Mouse (Mus musculus) embryonic stem cell, embryonic (primary cell): ENCODE results near the gene Col5a1.

ENCODE experiments used
- CTCF ChIA-PET, 4 experiments: fragments of 300-600 bp in 2 of 4; fragments of 350-600 bp in 2 of 4; sonication (Branson Sonifier 250); formaldehyde crosslinking; loops; one replicate each; lab custom pipeline; 2022; ENCODE audit warnings: inconsistent platforms in 2 of 4; lab: Charles Lee
- POLR2A ChIA-PET, 4 experiments: fragments of 300-600 bp in 2 of 4; fragments of 350-600 bp in 2 of 4; sonication (Branson Sonifier 250); formaldehyde crosslinking; loops; one replicate each; lab custom pipeline; 2022; ENCODE audit warnings: antibody characterized with exemption in 4 of 4, inconsistent platforms in 1 of 4; lab: Charles Lee

The Col5a1 gene

DNA sequence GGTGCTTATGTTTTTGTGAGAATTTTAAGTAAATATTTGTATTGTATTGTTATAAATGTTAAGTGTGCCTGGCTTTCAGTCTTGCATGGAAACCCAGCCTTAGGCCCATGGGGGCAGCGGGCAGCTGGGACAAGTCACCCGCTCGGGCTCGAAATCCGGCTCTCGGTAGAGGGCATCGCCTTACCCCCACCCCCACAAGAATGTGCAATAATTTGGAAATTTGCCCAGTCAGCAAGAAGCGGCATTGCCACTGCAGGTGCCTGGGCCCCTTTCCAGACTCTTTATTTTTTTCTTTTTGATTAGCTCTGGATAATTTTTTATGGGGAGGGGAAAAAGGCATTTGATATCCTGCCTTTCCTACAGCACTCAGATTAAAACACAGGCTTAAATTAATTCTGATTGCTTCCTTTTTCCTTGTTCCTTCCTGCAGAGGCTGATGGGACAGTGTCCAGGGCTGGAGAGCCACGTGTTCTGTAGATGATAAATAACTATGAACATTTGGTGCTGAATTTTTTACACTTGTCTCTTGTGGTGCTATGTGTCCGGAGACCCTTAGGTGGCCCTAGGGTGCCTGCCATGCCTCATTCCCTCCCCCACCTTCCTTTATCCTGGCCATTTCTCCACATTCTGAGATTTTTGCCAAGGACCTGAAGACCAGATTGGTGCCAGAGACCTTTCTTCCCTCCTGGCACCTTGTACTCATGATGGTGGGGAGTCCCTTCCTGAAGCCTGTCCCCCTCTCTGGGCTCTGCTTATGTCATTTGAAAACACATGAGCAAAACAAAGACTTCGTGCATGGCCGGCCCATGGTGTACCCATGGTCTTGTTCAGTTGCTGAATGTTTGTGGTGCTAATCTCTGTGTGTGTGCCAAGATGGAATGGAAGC, 151.5 kb downstream of the Col5a1 start:
- ChIA-PET CTCF (interaction anchor here in 3 of 4 experiments (0.6 to 0.7 kb wide), 3 partner anchors 62 to 1203 kb away, joined by 3 to 4 read pairs (median 4); no protein-coding TSS in a partner anchor), POLR2A (interaction anchor here in 1 of 4 experiments (0.6 kb wide), 1 partner anchor 406 kb away, joined by 3 read pairs; no protein-coding TSS in a partner anchor)

DNA sequence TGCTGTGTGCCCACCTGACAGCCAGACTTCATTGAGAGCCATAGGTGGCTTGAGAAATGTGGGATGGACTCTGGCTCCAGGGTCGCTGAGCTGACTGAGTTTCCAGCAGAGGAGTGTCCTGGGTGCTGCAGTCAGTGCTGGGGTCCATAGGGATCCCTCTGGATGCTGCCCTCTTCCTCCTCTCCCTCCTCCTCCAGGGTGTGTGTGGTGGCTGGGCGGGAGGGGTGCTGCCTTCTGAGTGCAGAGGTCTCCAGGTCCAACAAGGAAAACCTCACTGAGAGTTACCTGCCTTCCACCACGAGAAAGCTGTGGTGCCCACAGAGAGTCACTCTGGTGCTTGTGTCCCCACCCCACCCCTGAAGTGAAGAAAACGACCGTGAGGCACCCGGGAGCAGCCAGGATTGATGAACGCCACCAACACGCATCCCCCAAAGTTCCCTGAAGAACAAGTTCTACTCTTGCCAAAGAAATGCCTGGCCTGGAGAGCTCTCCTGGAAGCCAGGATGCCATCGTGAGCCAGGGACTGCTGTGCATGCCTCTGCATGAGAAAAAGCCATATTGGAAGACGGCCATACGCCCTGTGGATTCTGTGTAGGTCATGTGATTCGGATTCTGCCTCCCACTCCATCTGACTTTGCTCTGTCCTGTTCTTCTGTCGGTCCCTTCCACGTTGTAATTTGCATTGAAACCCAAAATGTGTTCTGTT, 152.3 kb downstream of the Col5a1 start:
- ChIA-PET CTCF (interaction anchor here in 2 of 4 experiments (0.6 kb wide), 2 partner anchors 322 to 1204 kb away, joined by 3 to 4 read pairs; no protein-coding TSS in a partner anchor), POLR2A (no interaction called here)

DNA sequence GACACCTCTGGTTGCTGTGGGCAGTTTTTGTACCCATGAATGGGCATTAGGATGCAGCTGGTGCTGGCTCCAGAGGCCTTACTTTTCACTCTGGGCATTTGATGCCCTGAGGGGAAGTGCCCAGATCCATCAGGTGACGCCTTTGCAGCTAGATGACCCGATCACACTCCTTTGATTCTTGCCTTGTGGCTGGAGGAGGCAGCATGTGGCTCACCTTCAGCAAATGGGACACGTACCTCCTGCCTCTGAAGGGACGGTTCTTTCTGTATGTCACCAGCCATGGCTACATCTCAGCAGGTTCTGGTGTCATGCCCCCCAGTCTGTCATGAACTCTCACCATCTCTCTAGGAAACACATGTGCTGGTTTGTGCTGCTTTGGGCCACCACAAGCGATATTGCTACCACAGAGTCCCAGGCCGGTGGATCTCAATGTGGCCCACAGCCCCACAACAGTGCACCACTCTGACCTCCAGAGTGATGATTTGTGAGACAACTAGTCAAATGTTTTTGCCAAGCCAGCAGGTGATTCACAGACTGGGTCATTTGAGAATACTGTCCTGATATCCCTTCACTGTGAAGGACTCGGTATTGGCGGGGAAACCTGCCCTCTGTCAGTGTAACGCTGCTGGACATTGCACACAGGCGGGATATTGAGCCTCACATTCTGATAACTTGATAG, 153.6 kb downstream of the Col5a1 start:
- ChIA-PET CTCF (no interaction called here), POLR2A (no interaction called here)

DNA sequence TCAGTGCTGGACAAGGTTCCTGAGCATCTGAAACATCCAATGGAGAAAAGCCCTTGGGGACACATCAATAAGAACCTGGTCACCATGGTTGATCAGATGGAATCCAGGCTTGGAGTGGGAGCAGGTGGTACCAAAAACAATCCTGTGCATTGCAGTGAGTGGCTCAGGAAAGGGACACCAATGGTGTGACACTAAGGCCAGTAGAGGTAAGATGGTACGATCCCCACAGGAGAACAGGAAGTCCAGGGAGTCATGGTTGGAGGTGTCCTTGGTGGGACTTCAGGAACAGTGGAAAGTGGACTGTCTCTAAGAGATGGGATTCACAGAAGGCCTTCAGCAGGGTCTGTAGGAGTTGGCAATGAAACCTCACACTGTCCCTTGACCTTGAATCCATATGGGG, 154.2 kb downstream of the Col5a1 start:
- ChIA-PET POLR2A (no interaction called here), CTCF (no interaction called here)

DNA sequence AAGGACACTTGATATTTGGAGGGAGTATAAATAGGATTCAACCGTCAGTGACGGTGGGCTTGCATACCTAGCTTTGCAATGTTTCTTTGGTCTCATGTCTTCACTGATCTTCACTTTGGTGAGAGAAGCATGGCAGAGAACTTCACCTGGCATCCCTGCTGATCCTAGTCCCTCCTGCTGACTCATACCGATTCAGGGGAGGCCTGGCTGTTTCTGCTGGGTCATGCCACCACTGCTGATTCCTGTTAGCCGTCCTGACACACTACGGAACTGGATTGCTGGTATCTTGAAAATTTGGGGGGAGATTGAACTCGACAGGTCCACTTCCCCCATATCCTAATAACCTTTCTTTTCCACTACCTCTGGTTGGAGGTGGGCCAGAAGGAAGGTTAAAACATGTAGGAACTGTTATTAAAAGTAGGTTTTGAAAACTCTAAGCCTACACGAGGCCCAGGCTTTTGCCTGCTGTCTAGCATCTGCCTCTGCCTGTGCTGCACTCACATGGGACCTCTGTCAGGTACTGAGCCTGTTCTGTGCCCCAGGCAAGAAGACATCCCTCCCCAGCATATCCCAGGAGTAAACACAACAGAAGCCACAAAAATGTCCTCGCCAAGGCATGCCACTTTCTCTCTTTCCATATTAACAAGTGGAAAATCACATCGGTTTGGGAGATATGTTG, 158.8 kb downstream of the Col5a1 start:
- CTCF ChIA-PET, result no interaction called here
- POLR2A ChIA-PET, result interaction anchor here in 1 of 4 experiments (0.6 kb wide), 1 partner anchor 313 kb away, joined by 4 read pairs; no protein-coding TSS in a partner anchor

DNA sequence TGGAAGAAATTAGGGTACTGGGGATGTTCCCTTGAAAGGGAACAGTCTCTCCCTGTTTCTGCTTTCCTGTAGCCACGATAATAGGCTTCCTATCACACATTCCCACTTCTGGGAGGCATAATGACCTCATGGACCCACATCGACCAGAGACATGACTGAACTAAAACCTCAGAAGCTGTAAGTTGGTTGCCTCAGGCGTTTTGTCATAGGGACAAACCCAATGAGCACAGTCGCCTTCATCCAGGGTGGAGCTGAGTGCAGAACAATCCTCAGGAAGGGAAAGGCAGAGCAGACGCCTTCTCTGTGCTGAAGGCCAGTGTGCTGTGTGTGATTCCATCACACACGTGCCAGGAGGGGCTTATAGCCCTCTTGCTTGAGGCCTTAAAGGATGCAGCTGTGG, 160.1 kb downstream of the Col5a1 start:
- POLR2A ChIA-PET, result no interaction called here
- CTCF ChIA-PET, result no interaction called here

DNA sequence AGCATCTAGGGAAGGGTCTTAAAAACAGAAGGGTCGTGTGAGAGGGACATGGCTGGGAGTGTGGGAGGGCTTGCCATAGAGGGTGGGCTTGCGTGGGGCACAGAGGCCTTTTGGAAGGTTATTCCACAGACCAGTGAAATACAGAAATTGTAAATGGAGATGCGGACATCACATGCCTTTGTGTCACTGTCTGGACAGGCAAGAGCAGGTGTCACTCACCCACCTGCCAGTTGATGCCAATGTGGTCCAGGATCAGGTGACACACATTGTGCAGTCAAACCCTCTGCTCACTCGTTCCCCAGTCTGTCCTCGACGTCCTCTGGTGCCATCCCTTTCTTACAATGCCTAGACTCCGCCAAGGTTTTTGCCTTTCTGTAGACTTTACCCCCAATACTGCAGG, 160.9 kb downstream of the Col5a1 start:
- POLR2A ChIA-PET, result no interaction called here
- CTCF ChIA-PET, result no interaction called here

DNA sequence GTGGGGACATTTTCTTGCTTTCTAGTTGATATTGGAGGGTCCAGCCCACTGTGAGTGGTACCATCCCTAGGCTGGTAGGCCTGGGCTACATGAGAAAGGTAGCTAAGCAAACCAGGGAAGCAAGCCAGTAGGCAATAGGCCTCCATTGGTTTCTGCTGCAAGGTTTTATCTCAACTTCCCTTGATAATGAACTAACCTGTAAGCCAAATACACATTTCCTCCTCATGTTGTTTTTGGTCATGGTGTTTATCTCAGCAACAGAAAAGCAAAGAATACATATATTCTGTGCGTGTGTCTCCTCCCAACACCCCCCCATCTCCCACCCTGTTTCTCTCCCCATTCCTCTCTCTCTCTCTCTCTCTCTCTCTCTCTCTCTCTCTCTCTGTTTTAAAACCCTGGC, 173.7 kb downstream of the Col5a1 start:
- CTCF ChIA-PET, result no interaction called here
- POLR2A ChIA-PET, result no interaction called here

DNA sequence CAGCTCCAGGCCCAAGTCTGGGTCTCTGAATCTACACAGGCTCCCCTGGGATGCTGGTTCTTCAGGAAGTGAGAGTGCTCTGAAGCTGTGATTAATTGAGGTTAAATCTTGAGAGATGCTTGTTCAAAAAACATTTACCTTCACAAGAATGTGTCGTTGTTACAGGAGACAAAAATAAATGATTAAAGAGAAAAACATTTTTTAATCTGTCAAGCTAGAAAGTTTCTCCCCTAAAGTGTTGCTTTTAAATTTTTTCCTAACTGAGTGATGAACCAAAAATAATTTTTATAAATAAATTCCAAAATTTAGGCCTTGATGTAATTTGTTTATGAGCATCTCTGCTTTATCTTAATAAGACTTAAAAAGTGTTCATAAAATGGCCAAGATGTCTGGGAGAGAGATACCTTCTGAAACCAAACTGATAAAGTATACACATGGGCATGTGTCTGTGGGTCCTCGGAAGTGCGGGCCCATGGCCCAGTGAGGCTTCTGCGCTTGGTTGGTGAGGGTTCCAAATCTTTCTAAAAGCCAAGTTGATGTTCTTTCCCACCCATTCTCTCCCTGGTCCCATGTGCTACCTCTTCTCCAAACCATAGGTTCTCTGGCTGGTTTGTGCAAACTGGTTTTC, 177.6 kb downstream of the Col5a1 start:
- CTCF ChIA-PET, result no interaction called here

DNA sequence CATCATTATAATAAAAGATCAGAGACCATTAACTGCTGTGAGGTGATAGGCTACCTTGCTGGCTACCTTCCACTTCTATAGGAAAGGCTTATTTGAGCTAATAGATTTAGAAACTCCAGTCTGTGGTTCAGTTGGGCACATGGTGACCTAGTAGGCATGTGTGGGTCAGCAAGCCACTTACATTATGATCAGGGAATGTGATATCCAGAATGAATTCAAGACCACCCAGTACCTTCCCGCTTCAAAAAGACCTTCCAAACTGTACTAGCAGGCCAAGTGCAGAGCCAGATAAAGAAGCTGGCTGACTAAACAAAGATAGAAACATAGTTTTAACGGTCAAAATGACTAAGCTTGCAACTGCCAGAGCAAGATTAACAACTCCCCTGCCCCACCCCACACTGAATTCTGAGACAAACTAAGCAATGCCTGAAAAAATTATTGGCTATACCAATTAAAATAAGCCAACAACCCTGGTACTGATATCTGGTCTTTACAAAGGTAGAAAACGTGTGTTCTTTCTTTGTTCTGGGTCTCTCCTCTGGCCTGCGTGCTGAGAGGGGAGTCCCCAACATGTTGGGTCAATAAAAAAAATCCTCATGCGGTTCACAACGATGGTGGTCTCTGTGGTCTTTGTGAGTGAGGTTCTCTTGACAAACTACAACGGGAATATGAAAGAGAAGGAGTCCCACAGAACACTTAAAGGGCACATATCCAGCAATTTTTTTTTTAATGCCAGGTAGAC, 178.3 kb downstream of the Col5a1 start:
- ChIA-PET POLR2A (no interaction called here), CTCF (no interaction called here)

More for the DNA sequence above, 177.6 kb downstream of the Col5a1 start:
- POLR2A ChIA-PET, result interaction anchor here in 1 of 4 experiments (0.7 kb wide), 1 partner anchor 39 kb away, joined by 3 read pairs; no protein-coding TSS in a partner anchor

DNA sequence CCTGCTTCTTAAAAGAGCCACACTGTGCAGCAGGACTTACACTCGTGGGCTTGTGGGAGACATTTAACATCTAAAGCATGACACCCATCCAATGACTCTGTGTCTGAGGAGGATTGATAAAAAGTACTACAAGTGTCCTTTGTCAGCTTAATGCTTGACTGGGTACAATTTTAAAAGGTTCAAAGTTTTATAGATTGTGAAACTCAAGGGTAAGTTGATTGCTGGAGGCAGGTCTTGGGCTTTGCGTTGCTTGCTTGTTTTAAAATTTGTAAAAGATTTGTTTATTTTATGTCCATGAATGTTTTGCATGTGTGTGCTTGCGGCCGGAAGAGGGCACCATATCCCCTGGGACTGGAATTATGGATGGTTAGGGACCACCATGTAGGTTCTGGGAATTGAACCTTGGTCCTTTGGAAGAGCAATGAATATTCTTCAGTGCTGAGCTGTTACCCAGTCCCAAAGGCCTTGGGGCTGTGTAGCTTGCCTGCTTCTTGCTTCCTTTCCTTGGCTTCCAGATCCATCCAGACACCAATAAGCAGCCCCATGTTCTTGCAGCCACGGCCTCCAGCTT, 178.9 kb downstream of the Col5a1 start:
- ChIA-PET CTCF (no interaction called here), POLR2A (no interaction called here)

DNA sequence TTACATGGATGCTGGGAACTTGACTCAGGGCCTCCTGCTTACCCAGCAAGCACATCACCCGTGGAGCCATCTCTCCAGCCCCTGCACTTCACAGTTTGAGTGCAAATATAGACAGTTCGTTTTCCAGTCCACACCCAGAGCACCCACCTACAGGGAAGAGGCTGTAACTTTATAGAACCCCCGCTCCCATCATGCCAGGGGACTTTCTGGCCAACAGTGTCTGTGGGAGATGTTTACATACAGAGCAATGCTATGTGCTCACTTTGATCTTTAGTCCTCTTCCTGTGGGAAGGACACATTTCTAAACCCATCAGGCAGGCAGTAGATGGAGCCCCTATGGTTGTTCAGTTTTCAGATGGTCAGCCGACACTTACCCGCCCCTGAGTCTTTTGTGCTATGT, 180.5 kb downstream of the Col5a1 start:
- ChIA-PET POLR2A (no interaction called here), CTCF (no interaction called here)

DNA sequence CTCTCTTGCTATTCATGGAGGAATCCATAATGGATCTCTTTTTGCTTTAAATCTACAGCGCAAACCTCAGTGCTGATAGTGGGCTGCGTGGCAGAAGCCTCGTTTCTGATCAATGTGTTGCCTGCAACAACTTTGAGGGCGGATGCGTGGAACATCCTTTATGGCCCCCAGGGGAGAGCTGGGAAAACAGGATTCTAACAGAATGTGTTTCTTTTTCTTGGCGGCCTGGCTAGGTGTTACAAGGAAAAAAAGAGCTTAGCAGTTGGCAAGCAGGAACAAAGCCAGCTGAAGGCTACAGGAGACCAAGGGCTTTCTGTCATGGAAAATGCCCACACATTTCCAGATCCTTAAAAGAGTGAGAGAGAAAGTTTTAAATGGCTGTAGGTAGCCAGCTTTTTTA, 180.9 kb downstream of the Col5a1 start:
- CTCF ChIA-PET, result interaction anchor here in 1 of 4 experiments (1.2 kb wide), 1 partner anchor 151 kb away, joined by 4 read pairs; no protein-coding TSS in a partner anchor
- POLR2A ChIA-PET, result no interaction called here

DNA sequence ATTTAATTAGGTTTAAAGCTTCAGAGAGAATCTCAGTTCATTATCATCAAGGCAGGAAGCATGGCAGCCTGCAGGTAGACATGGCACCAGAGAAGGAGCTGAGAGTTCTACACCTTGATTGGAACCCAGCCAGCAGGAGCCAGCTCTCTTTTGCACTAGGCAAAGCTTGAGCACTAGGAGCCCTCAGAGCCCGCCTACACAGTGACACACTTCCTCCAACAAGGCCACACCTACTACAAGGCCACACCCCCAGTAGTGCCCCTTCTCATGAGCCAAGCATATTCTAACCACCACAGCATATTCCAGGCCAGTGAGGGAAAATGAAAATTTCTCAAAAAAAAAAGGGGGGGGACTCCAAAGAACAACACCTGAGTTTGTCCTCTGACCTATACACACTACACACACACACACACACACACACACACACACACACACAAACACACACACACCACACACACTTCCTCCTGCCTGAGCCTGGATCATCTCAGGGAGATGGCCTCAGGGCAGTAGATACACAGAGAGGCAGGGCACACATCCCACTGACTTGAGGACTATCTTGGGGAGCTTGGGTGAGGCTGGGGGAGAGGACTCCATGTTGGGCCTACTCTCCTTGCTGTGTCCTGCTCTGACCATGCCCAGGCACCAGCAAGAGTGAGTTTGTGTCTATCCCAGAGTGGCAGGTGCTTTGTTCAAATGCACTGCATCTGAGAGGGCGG, 181.8 kb downstream of the Col5a1 start:
- POLR2A ChIA-PET, result no interaction called here
- CTCF ChIA-PET, result interaction anchor here in 1 of 4 experiments (1.2 kb wide), 1 partner anchor 152 kb away, joined by 4 read pairs; no protein-coding TSS in a partner anchor

DNA sequence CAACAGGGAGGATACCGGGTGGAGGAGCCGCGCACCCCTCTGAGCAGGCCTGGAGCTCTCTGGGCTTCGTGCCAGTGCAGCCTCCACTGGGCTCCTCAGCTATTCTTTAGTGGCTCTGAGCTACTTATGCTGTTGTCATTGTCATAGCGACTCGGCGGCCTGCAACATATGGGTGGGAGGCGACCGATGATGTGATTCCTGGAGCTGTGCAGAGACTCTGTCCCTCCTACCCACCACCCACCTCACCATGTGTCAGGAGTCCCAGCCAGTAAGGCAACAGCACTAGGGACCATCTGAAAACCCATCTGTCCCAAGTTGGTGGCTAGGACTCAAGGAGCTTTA, 182.3 kb downstream of the Col5a1 start:
- ChIA-PET POLR2A (no interaction called here), CTCF (interaction anchor here in 1 of 4 experiments (1.2 kb wide), 1 partner anchor 152 kb away, joined by 4 read pairs; no protein-coding TSS in a partner anchor)

DNA sequence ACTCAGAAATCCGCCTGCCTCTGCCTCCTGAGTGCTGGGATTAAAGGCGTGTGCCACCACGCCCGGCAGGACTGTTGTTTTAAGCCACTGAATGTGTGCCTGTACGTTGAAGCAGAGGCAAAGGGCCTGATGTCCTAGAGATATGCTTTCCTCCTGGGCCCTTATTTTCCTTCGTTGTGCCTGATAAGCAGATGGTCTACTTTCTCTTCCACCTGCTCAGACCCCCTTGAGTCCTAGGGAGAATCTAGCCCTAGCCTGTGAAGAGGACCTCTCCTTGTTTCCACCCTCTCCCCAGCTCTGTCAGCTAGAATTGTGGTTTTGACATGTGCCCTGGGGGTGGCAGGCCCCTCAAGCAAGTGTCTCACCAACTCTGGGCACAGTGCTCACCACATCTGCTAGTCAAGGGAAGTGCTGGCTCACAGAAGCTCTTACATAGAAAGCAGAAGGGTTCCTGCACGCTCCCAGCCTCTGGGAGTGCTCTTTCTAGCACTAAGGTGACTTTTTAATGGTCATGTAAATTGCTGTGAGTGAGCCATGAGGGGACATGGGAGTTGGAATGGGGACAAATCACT, 189.5 kb downstream of the Col5a1 start:
- CTCF ChIA-PET, result no interaction called here

More for the DNA sequence above, 189.5 kb downstream of the Col5a1 start:
- POLR2A ChIA-PET, result interaction anchor here in 1 of 4 experiments (0.7 kb wide), 1 partner anchor 259 kb away, joined by 4 read pairs; no protein-coding TSS in a partner anchor
